Mouse (Mus musculus) intestine, embryonic 15.5 days (tissue): Measurements from ENCODE around the gene Slc25a11. TPM values are rescaled to one million over a fixed set of nuclear protein-coding genes. Genes with fewer than 3 reads are reported as not detected.

Experiments used
- ATAC-seq: fragments of 200-750 bp; cut with Nextera tagmentation; 2 replicates; pipeline ENCODE4 v1.8.0; 2017; ENCODE audit warnings: moderate TSS enrichment, moderate library complexity
- H3K27ac ChIP-seq: fragments of 300-500 bp; sonication (generic); 2 replicates; pipeline ENCODE4 v1.5.1; 2015; ENCODE audit warnings: mild to moderate bottlenecking, inconsistent platforms
- H3K27me3 ChIP-seq: fragments of 300-500 bp; sonication (generic); replicated peaks from 2 replicates; pipeline ENCODE4 v1.6.1; 2015; ENCODE audit warnings: inconsistent platforms
- H3K36me3 ChIP-seq: fragments of 300-500 bp; sonication (generic); 2 replicates; pipeline ENCODE4 v1.6.1; 2015; ENCODE audit warnings: inconsistent platforms
- H3K4me1 ChIP-seq: fragments of 300-500 bp; sonication (generic); replicated peaks from 2 replicates; pipeline ENCODE4 v1.6.1; 2015; ENCODE audit warnings: inconsistent platforms
- H3K4me2 ChIP-seq: fragments of 300-500 bp; sonication (generic); replicated peaks from 2 replicates; pipeline ENCODE4 v1.6.1; 2015; ENCODE audit warnings: mild to moderate bottlenecking, inconsistent platforms
- H3K4me3 ChIP-seq: fragments of 300-500 bp; sonication (generic); replicated peaks from 2 replicates; pipeline ENCODE4 v1.5.1; 2015; ENCODE audit warnings: inconsistent platforms
- H3K9ac ChIP-seq: fragments of 300-500 bp; sonication (generic); 2 replicates; pipeline ENCODE4 v1.6.1; 2015; ENCODE audit warnings: inconsistent platforms
- H3K9me3 ChIP-seq: fragments of 300-500 bp; sonication (generic); 2 replicates; pipeline ENCODE4 v1.6.1; 2016; ENCODE audit warnings: inconsistent platforms
- WGBS: fragments of 180-500 bp; shearing (Covaris S2); methylation state at CpG from one replicate; pipeline ENCODE4 v1.1.7; 2015; 5-methylcytosine and 5-hydroxymethylcytosine counted together
- polyA plus RNA-seq: library from polyadenylated mRNA; unstranded; fragments of >200 nt; fragmentation: Nextera tagmentation; extraction: Ambion mirVana; gene quantifications from 2 replicates; pipeline ENCODE4 v1.2.1, GENCODE M21; 2015

Gene Slc25a11
- polyA plus RNA-seq, 1 experiment from 2014 or later, result 171 TPM

- H3K4me1 ChIP-seq, result no peaks in the 10 kb centered on the region
- H3K9ac ChIP-seq, result no peak overlapping the region
- peaks cover 54% of the 10 kb centered on the region for H3K36me3 ChIP-seq
- H3K27ac ChIP-seq, result no peak overlapping the region
- no peaks in the 10 kb centered on the region for H3K27me3 ChIP-seq
- no peak overlapping the region for H3K4me2 ChIP-seq
- ATAC-seq, result no peak
- H3K9me3 ChIP-seq, result no peaks in the 10 kb centered on the region
- H3K4me3 ChIP-seq, result no peak overlapping the region
- whole genome bisulfite sequencing, result 75% methylated on average over 12 of the region's 12 CpGs
These were observed 40.6 kb downstream of the Slc25a11 start for GRCm38 (mm10) chr11:70606717-70607116.

DNA sequence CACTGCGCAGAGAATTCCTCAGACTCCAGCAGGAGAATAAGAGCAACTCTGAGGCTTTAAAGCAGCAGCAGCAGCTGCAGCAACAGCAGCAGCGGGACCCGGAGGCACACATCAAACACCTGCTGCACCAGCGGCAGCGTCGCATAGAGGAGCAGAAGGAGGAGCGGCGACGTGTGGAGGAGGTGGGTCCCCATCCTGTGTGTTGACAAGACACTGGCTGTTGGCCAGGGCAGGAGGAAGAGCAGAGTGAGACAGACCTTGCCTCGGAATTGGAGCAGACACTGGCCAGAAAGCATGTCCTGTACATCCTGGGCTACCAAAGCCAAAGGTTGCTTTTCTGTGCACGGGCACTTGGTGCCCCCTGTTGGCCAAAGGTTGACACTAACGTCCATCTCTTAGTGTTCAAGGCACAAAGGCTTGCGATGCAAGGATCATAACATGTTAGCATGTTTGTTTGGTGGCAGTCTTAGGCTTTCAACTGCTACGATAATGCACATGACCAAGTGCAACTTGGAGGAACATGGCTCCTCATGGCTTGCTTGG is 42.2 kb downstream of the Slc25a11 start:
- peaks cover 47% of the 10 kb centered on the region for H3K36me3 ChIP-seq
- 49% methylated on average over 14 of the region's 14 CpGs for WGBS

DNA sequence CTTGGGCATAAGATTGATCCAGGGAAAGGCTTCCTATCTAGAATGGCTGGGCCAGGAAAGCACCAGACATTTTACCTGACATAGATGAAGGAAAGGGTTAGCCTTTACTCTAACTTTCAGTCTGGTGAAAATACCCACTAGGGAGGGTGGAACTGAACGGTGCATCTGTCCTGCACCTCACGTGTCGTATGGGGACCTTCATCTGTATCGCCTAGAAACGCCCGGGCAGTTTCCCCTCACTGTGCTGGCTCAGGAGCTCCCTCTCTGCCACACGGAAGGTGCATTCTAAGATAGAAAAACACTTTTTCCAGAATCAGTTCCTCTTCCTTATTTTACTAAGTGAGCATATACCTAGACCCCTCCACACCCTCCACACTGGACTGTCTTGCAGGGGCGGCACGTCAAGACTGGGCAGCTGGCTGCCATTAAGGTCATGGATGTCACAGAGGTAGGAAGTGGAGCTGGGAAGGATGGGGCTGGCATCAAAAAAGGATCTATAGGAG is 48.8 kb downstream of the Slc25a11 start:
- H3K27me3 ChIP-seq, result no peaks in the 10 kb centered on the region
- H3K4me3 ChIP-seq, result no peak overlapping the region
- no peak overlapping the region for H3K9ac ChIP-seq
- H3K9me3 ChIP-seq, result no peaks in the 10 kb centered on the region
- H3K4me2 ChIP-seq, result no peak overlapping the region
- H3K4me1 ChIP-seq, result peaks cover 10% of the 10 kb centered on the region; the same call in 1 of the 2 replicates
- H3K36me3 ChIP-seq, result peaks cover 15% of the 10 kb centered on the region
- WGBS, result 86% methylated on average over 9 of the region's 9 CpGs
- H3K27ac ChIP-seq, result no peak overlapping the region
- no peak for ATAC-seq

More for the DNA sequence above, 42.2 kb downstream of the Slc25a11 start:
- peak; percentile 34; the same call in 1 of the 2 replicates for ATAC-seq
- Histone ChIP-seq H3K9me3 (no peaks in the 10 kb centered on the region), H3K9ac (no peak overlapping the region), H3K27me3 (no peaks in the 10 kb centered on the region), H3K4me1 (no peaks in the 10 kb centered on the region), H3K4me3 (no peak overlapping the region), H3K27ac (no peak overlapping the region), H3K4me2 (no peak overlapping the region)

GRCm38 (mm10) chr11:70597301-70597700 is 50.0 kb downstream of the Slc25a11 start:
- Histone ChIP-seq H3K4me2 (no peak overlapping the region), H3K27me3 (no peaks in the 10 kb centered on the region), H3K4me3 (no peak overlapping the region), H3K9ac (no peak overlapping the region), H3K27ac (no peak overlapping the region), H3K36me3 (peaks cover 12% of the 10 kb centered on the region), H3K9me3 (no peaks in the 10 kb centered on the region), H3K4me1 (peaks cover 10% of the 10 kb centered on the region; the same call in 1 of the 2 replicates)
- ATAC-seq, result no peak
- 84% methylated on average over 6 of the region's 6 CpGs for WGBS

GRCm38 (mm10) chr11:70596094-70596493 is 51.2 kb downstream of the Slc25a11 start:
- 56% methylated on average over 4 of the region's 4 CpGs for WGBS
- Histone ChIP-seq H3K27me3 (no peaks in the 10 kb centered on the region), H3K27ac (peak overlapping the region; percentile 20), H3K4me2 (peak overlapping the region; percentile 10; the same call in 1 of the 2 replicates), H3K4me3 (no peak overlapping the region), H3K9me3 (no peaks in the 10 kb centered on the region), H3K36me3 (peaks cover 9% of the 10 kb centered on the region), H3K4me1 (peaks cover 10% of the 10 kb centered on the region; the same call in 1 of the 2 replicates), H3K9ac (no peak overlapping the region)
- ATAC-seq, result peak; percentile 65

- H3K9me3 ChIP-seq, result no peaks in the 10 kb centered on the region
- no peaks in the 10 kb centered on the region for H3K27me3 ChIP-seq
- ATAC-seq, result peak; percentile 78
- H3K4me1 ChIP-seq, result peaks cover 10% of the 10 kb centered on the region; the same call in 1 of the 2 replicates
- peak overlapping the region; percentile 20; the same call in 1 of the 2 replicates for H3K27ac ChIP-seq
- H3K36me3 ChIP-seq, result peaks cover 9% of the 10 kb centered on the region
- no peak overlapping the region for H3K9ac ChIP-seq
- WGBS, result 59% methylated on average over 2 of the region's 2 CpGs
- no peak overlapping the region for H3K4me2 ChIP-seq
- H3K4me3 ChIP-seq, result no peak overlapping the region
These were observed 51.6 kb downstream of the Slc25a11 start for GRCm38 (mm10) chr11:70595638-70596037.

DNA sequence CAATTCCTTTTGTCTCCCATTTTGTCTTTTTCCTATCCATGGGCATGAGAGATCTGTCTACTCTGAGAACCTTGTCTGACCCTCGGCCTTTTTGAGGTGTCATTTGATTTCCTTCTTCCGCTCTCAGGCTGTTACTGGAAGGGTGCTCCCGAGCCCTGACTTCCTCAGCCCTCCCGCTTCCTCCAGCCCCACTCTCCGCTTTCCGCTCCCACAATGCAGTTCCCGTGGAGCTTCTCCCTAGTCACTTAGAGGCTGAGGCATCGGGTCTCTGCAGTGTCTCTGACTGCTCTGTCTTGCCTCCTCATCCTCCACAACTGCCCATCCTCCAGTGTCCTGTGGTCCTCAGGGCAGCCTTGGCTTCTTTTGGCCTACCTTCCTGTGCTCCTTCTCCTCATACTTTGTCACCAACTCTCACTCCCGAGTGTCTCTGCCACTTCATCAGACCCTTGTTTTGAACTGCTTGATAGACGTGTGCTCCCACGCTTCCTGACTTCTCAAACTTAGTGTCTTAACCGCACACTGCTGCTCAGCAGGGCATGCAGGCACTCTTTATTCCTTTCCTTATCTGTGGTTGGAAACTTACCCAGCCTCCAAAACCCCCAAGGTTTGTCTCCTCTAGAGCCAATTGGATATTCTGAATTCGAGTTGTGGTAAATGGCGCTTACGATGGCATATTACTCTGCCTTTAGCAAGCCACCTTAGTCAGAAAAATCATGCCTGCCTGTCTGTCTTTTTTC is 52.9 kb downstream of the Slc25a11 start:
- Histone ChIP-seq H3K27me3 (no peaks in the 10 kb centered on the region), H3K9me3 (no peaks in the 10 kb centered on the region), H3K9ac (no peak overlapping the region), H3K4me3 (no peak overlapping the region), H3K4me2 (no peak overlapping the region), H3K36me3 (peaks cover 9% of the 10 kb centered on the region), H3K4me1 (peaks cover 10% of the 10 kb centered on the region; the same call in 1 of the 2 replicates), H3K27ac (no peak overlapping the region)
- WGBS, result 81% methylated on average over 15 of the region's 15 CpGs
- ATAC-seq, result no peak

Other genes starting within 250 kb of the Slc25a11 start
- 31.9 and 32.6 TPM in 2 replicates for gene Pelp1, start 237.4 kb downstream of the Slc25a11 start, polyA plus RNA-seq
- 13.2 and 15.4 TPM in 2 replicates for gene Arrb2, start 214.8 kb downstream of the Slc25a11 start, polyA plus RNA-seq
- gene Med11, start 195.6 kb downstream of the Slc25a11 start, polyA plus RNA-seq, result 39.9 and 42.4 TPM in 2 replicates
- 0.78 and 1.2 TPM in 2 replicates for gene Zmynd15, start 188.0 kb downstream of the Slc25a11 start, polyA plus RNA-seq
- 8.6 and 10.4 TPM in 2 replicates for gene Cxcl16, start 187.5 kb downstream of the Slc25a11 start, polyA plus RNA-seq
- 179 and 192 TPM in 2 replicates for gene Tm4sf5, start 142.2 kb downstream of the Slc25a11 start, polyA plus RNA-seq
- 0.60 and 0.80 TPM in 2 replicates for gene Vmo1, start 132.9 kb downstream of the Slc25a11 start, polyA plus RNA-seq
- gene Gltpd2, start 128.3 kb downstream of the Slc25a11 start, polyA plus RNA-seq, result 1.5 and 2.2 TPM in 2 replicates
- gene Psmb6, start 122.1 kb downstream of the Slc25a11 start, polyA plus RNA-seq, result 646 and 704 TPM in 2 replicates
- gene Gm40193, start 114.5 kb downstream of the Slc25a11 start, polyA plus RNA-seq, result not detected in 2 replicates
- 10.3 and 11.0 TPM in 2 replicates for gene Pld2, start 107.4 kb downstream of the Slc25a11 start, polyA plus RNA-seq
- gene Mink1, start 84.6 kb downstream of the Slc25a11 start, polyA plus RNA-seq, result 11.8 and 12.7 TPM in 2 replicates
- not detected in 2 replicates for gene 4930544D05Rik, start 31.6 kb downstream of the Slc25a11 start, polyA plus RNA-seq
- not detected in 2 replicates for gene Chrne, start 28.3 kb downstream of the Slc25a11 start, polyA plus RNA-seq
- gene Gp1ba, start 8.4 kb downstream of the Slc25a11 start, polyA plus RNA-seq, result 0.21 and 0.24 TPM in 2 replicates
- gene Rnf167, start 244 bp downstream of the Slc25a11 start, polyA plus RNA-seq, result 106 and 107 TPM in 2 replicates
- gene Pfn1, start 7.2 kb upstream of the Slc25a11 start, polyA plus RNA-seq, result 2,127 and 2,325 TPM in 2 replicates
- gene Eno3, start 9.7 kb upstream of the Slc25a11 start, polyA plus RNA-seq, result 12.1 and 15.6 TPM in 2 replicates
- gene Spag7, start 21.9 kb upstream of the Slc25a11 start, polyA plus RNA-seq, result 132 and 154 TPM in 2 replicates
- 12.1 and 13.5 TPM in 2 replicates for gene Camta2, start 40.6 kb upstream of the Slc25a11 start, polyA plus RNA-seq
- gene Inca1, start 52.7 kb upstream of the Slc25a11 start, polyA plus RNA-seq, result 1.4 and 1.5 TPM in 2 replicates
- 4.4 TPM in 2 replicates for gene Kif1c, start 53.1 kb upstream of the Slc25a11 start, polyA plus RNA-seq
- 5.3 and 6.2 TPM in 2 replicates for gene Zfp3, start 116.7 kb upstream of the Slc25a11 start, polyA plus RNA-seq
- gene Scimp, start 165.1 kb upstream of the Slc25a11 start, polyA plus RNA-seq, result 0.70 and 0.88 TPM in 2 replicates
- 51.4 and 53.9 TPM in 2 replicates for gene Rabep1, start 197.3 kb upstream of the Slc25a11 start, polyA plus RNA-seq